Mouse (Mus musculus): ENCODE results near the gene Tor1aip2.

Tor1aip2 gene

GRCm38 (mm10) chr1:156035269-156035929, at the start of gene Tor1aip2:
Gene Tor1aip2, plus strand, starts transcription at chr1:156035403.
- DNase-seq (ENCODE audit: low spot score): peak; percentile 85

- DNase-seq (ENCODE audit: low spot score): no peak
These were observed 47.6 kb upstream of the Tor1aip2 start for GRCm38 (mm10) chr1:155987625-155988024.

GRCm38 (mm10) chr1:155989387-155989786, 45.8 kb upstream of the Tor1aip2 start:
- peak; percentile 54 for DNase-seq (ENCODE audit: low spot score)

GRCm38 (mm10) chr1:155990391-155990790, 44.8 kb upstream of the Tor1aip2 start:
- DNase-seq (ENCODE audit: low spot score): no peak

GRCm38 (mm10) chr1:155994524-155994923, 40.7 kb upstream of the Tor1aip2 start:
- no peak for DNase-seq (ENCODE audit: low spot score)

- no peak for DNase-seq (ENCODE audit: low spot score)
These were observed 39.6 kb upstream of the Tor1aip2 start for GRCm38 (mm10) chr1:155995612-155996011.

- DNase-seq (ENCODE audit: low spot score): no peak
These were observed 32.8 kb upstream of the Tor1aip2 start for GRCm38 (mm10) chr1:156002366-156002765.

- DNase-seq (ENCODE audit: low spot score): no peak
These were observed 31.8 kb upstream of the Tor1aip2 start for GRCm38 (mm10) chr1:156003201-156003935.

- DNase-seq (ENCODE audit: low spot score): no peak
These were observed 29.3 kb upstream of the Tor1aip2 start for GRCm38 (mm10) chr1:156005906-156006305.

- DNase-seq (ENCODE audit: low spot score): no peak
These were observed 26.2 kb upstream of the Tor1aip2 start for GRCm38 (mm10) chr1:156009003-156009402.

GRCm38 (mm10) chr1:156019800-156020199, 15.4 kb upstream of the Tor1aip2 start:
- no peak for DNase-seq (ENCODE audit: low spot score)

GRCm38 (mm10) chr1:156020402-156020801, 14.8 kb upstream of the Tor1aip2 start:
- no peak for DNase-seq (ENCODE audit: low spot score)

GRCm38 (mm10) chr1:156024831-156025503, 10.2 kb upstream of the Tor1aip2 start:
- no peak for DNase-seq (ENCODE audit: low spot score)

- no peak for DNase-seq (ENCODE audit: low spot score)
These were observed 7.4 kb upstream of the Tor1aip2 start for GRCm38 (mm10) chr1:156027849-156028248.

GRCm38 (mm10) chr1:156028340-156028975, 6.7 kb upstream of the Tor1aip2 start:
- no peak for DNase-seq (ENCODE audit: low spot score)

GRCm38 (mm10) chr1:156033921-156034320, 1.3 kb upstream of the Tor1aip2 start:
- DNase-seq (ENCODE audit: low spot score): no peak

- DNase-seq (ENCODE audit: low spot score): no peak
These were observed 542 bp upstream of the Tor1aip2 start for GRCm38 (mm10) chr1:156034661-156035060.

- DNase-seq (ENCODE audit: low spot score): peak; percentile 98
These were observed 931 bp downstream of the Tor1aip2 start, which contains the start of gene Tor1aip1 for GRCm38 (mm10) chr1:156035930-156036737. Gene Tor1aip1, minus strand, starts transcription at chr1:156036480.

GRCm38 (mm10) chr1:156037144-156037583, 2.0 kb downstream of the Tor1aip2 start:
- DNase-seq (ENCODE audit: low spot score): peak; percentile 47

GRCm38 (mm10) chr1:156039989-156040388, 4.8 kb downstream of the Tor1aip2 start:
- peak; percentile 48 for DNase-seq (ENCODE audit: low spot score)

- peak; percentile 91 for DNase-seq (ENCODE audit: low spot score)
These were observed 5.7 kb downstream of the Tor1aip2 start for GRCm38 (mm10) chr1:156040731-156041401.
